Mouse (Mus musculus): ENCODE measurements around the gene Atp8a2. TPM values are rescaled to one million over a fixed set of nuclear protein-coding genes. Genes with fewer than 3 reads are reported as not detected.

Gene Atp8a2
- polyA plus RNA-seq, 1 experiment from 2014 or later, result not detected

GRCm38 (mm10) chr14:59594988-59595387 lies 602.0 kb downstream of the Atp8a2 start:
- CTCF ChIA-PET, result no interaction called here
- no peak for TF ChIP-seq CTCF (IDR thresholded peaks at IDR 0.05)
- POLR2A ChIA-PET, result no interaction called here
- DNase-seq (ENCODE audit: low read depth, low spot score), result no peak
- peaks cover 4% of the 10 kb centered on the region for H3K27me3 ChIP-seq
- in situ Hi-C loops (cut with MboI; ENCODE audit: low pct_unique_long_range_greater_than_20kb), result no loop called here
- no peak for ATAC-seq

- CTCF ChIA-PET, result no interaction called here
- in situ Hi-C loops (cut with MboI; ENCODE audit: low pct_unique_long_range_greater_than_20kb), result no loop called here
- POLR2A ChIA-PET, result no interaction called here
- H3K27me3 ChIP-seq, result no peaks in the 10 kb centered on the region
- DNase-seq (ENCODE audit: low read depth, low spot score) (no peak), ATAC-seq (no peak)
- TF ChIP-seq CTCF (IDR thresholded peaks at IDR 0.05), result no peak
Observed at GRCm38 (mm10) chr14:59592593-59592992, 604.4 kb downstream of the Atp8a2 start.

GRCm38 (mm10) chr14:59591901-59592300 lies 605.1 kb downstream of the Atp8a2 start:
- no peak for DNase-seq (ENCODE audit: low read depth, low spot score)
- ChIA-PET POLR2A (no interaction called here), CTCF (no interaction called here)
- in situ Hi-C loops (cut with MboI; ENCODE audit: low pct_unique_long_range_greater_than_20kb), result no loop called here
- no peak for TF ChIP-seq CTCF (IDR thresholded peaks at IDR 0.05)
- H3K27me3 ChIP-seq, result no peaks in the 10 kb centered on the region
- ATAC-seq, result no peak

- in situ Hi-C loops (cut with MboI; ENCODE audit: low pct_unique_long_range_greater_than_20kb), result no loop called here
- POLR2A ChIA-PET, result no interaction called here
- H3K27me3 ChIP-seq, result no peaks in the 10 kb centered on the region
- DNase-seq (ENCODE audit: low read depth, low spot score), result no peak
- CTCF ChIA-PET, result interaction anchor here (1.2 to 1.9 kb wide), 2 partner anchors 14 to 23 kb away, joined by 3 to 6 read pairs; no protein-coding TSS in a partner anchor
- peak; percentile 72 for TF ChIP-seq CTCF (IDR thresholded peaks at IDR 0.05)
- ATAC-seq, result no peak
Observed at GRCm38 (mm10) chr14:59590614-59591013, 606.4 kb downstream of the Atp8a2 start.

Other genes with a start within 250 kb of the Atp8a2 start
- not detected for gene Nupl1, start 54.3 kb upstream of the Atp8a2 start, polyA plus RNA-seq (2021)
- gene Gm49336, start 54.3 kb upstream of the Atp8a2 start, polyA plus RNA-seq (2021), result 44.9 TPM
- gene Mtmr6, start 68.0 kb upstream of the Atp8a2 start, polyA plus RNA-seq (2021), result 58.1 TPM
- 1.2 TPM for gene Amer2, start 176.1 kb upstream of the Atp8a2 start, polyA plus RNA-seq (2021)

All from Patski (cell line).